Mouse (Mus musculus): ENCODE data around the gene L1cam.

The L1cam gene

DNA sequence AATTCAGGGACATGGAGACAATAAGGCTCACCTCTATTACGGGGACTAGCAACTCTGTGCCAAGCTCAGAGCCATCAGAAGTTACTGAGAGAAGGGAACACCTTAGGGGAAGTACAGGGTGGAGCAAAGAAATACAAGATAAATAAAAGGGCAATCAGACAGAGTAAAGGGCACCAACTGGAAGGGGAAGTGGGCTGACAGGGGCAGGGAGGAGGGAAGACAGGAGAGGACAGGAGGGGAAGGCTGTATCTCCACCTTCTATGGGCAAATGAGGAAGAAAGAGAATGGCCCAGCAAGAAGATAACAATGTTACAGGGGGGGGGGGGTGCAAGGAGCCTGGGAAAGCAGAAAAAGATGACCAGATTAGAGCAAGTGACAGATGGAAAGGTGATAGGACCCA lies 18.9 kb downstream of the L1cam start:
- no peak for DNase-seq (ENCODE audit: low spot score)

DNA sequence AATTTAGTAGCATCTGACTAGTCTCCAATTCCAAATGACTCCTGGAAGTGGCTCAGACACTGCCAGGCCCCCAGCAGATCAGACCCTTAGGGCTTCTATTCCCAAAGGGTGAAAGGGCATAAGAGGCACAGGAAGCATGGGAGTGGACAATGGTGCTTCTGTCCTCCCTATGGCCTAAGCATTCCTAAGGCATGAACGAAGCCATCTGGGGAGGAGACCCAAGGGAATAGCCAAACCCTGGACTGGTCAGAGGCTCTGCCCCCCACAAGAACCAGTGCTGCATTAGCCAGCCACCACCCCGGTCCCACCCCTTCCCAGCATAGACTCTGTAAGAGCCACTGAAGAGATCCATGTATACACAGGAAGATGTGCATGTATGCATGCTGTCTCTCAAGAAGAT lies 20.0 kb downstream of the L1cam start:
- no peak for DNase-seq (ENCODE audit: low spot score)

DNA sequence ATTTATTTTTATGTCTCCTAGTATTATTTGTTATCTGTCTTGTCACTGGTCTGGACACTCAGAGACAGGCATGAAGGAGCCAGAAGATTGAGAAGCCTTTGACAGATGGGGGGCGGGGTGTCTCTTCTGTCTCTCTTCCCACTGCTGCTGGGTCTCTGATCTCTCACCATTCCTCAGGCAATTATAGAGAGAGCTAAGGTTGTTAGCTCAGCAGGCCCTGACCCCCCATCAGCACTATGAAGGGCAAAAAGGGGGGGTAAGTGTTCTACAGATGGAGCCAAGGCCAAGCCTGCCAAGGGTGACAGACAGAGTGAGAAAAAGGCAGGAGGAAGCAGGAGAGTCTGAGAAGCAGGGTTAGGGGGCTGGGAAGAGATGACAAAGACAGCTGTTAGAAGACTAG lies 23.9 kb downstream of the L1cam start:
- no peak for DNase-seq (ENCODE audit: low spot score)

DNA sequence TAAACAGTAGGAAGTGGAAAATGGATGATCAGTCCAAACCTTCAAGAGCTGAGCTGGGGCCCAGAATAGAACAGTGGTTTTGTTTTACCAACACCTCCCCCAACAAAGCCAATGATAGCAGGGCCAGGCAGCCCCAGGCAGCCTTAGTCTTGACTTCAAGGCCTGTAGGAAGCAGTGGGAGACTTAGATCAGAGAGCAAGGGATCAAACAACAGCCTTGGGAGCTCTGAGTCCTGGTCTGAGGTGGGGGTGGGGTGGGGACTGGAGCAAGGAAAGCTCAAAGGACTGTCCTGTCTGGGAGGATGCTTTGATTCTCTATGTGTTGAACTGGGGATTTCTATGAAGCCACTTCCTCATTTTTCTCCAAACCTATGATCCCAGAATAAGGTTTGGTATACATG lies 24.4 kb downstream of the L1cam start:
- DNase-seq (ENCODE audit: low spot score) = no peak

DNA sequence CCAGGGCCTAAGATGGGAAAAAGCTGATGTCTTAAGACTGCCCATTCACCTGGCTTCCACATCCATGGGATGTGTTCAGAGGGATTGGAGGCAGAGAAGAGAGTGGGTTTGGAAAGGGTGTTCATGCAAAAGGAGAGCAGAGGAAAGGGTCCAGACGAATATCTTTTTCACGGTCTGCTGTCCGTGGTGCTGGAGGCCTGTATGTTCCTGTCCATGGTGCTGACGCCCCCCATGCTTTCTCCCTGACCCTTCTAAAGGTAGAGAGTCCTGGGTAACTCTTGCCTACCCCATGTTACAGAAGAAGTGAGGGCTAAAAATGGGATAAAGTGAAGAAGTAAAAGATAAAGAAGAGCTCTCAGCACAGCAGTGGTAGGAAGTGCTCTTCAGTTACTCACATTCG lies 26.6 kb downstream of the L1cam start:
- no peak for DNase-seq (ENCODE audit: low spot score)

DNA sequence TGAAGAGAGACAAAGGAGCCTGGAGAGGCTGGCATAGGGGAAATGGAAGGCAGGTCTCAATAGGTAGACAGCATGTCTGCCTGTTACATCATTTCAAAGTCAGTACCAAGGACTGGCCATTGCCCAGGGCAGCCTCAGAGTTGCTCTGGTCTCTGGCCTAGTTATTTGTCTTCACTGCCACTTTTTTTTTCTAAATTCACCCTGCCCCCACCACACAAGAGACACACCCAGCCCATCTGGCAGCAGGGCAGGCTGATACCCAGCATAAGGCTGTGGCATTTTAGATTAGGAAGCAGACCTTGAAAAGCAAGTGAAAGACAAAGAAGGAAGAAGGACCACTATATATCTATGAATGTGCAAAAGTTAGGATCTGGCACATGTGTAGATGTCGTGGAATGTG lies 28.1 kb downstream of the L1cam start:
- DNase-seq (ENCODE audit: low spot score) = no peak

DNA sequence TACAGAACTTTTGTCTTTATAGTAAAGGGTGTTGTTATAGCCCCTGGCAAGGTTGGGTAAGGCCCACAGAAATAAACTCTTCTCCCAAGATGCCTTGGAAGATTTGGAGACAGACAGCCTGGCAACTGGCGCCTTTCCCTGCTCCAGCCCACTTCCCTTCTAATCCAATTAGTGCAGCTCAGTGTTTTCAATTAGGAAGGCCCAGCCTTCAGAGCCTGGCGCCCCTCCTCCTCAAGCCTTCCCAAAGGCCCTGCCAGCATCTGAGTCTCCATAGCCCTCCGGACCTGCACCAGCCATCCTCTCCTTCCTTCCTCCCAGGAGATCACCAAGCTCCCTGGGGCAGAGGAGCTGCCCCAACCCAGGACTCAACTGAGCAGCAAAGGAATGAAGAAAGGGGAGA lies 28.6 kb downstream of the L1cam start:
- no peak for DNase-seq (ENCODE audit: low spot score)

DNA sequence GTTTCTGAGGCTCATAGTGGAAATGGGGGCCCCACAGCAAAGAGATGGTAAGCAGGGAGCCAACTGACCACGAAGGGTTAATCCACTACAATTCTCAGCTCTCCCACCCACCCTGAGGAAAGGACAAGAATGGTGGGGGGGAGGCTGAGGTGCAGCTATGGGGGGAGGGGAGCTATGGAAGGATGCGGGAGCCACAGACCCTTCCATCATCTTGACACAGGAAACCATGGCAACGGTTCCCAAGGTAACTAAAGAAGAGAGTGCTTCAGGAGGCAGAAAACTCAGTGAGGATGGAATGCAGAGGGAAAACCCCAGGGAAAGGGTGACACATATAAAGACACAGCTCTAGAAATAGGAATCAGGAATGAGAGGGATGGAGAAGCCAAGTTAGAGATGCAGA lies 31.2 kb downstream of the L1cam start:
- DNase-seq (ENCODE audit: low spot score) = no peak

DNA sequence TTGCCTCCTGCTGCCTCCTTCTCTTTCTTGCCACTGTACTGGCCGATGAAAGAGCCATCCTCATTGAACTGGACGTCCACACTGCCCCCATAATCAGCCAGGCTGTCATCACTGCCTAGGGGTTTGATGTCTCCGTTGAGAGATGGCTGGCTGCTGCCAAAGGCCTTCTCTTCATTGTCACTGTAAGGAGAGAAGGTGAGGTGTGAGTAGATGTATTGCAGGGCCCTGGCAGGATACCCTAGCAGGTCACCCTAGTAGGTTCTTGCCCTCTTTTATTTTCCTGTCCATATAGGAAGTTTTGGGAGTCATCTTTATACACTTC lies 40.9 kb downstream of the L1cam start:
- no peak for DNase-seq (ENCODE audit: low spot score)

DNA sequence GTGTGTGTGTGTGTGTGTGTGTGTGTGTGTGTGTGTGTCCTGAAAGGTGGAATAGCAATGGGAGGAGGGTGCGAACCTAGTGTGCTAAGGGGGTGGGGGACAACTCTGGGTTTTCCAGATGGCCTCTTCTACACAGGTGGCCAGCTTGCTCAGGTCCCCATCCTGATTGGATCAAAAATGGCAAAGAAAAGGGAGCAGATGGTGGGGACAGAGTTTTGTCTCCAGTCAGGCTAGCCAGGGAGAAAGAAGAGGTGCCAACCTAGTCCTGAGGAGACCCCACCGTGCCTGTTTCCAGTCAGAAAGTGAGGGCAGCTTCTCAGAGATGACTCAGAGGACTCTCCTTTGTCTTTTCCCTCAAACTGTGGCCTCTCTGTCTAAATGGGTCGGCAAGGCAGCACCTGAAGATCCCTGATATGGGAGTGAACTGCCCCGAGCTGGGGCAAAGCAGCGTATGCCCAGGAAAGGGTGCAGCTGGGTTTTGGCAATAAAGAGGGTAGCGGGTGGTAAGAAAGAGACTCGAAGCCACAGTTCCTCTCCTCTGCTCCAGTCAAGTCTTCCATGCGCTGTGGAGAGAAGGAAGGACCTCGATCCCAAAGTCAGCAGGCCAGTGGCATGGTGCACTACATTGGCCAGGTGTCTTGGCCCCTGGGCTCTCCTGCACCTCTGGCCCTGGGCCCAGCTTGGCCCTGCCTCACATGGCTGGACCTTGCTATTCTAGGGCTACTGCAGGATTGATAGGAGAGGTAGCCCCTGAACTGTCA lies 41.4 kb downstream of the L1cam start:
- DNase-seq (ENCODE audit: low spot score) = no peak

DNA sequence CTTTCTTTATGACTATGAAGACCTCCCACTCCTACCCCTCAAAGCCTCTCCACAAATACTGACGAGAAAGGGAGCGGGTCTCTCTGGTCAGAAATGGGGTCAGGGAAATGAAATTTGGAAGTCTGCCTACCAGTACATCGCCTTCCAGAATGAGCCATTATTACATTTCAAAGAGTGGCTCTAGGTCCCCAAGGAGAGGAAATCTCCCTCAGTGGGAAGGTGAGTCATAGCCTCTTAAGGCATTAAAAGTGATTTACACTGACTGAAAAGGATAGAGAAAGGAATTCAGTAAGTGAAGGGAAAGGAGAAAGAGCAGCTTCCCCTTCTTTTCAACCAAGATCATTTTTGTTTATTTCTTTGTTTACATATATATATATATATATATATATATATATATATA lies 59.2 kb downstream of the L1cam start:
- DNase-seq (ENCODE audit: low spot score) = no peak

DNA sequence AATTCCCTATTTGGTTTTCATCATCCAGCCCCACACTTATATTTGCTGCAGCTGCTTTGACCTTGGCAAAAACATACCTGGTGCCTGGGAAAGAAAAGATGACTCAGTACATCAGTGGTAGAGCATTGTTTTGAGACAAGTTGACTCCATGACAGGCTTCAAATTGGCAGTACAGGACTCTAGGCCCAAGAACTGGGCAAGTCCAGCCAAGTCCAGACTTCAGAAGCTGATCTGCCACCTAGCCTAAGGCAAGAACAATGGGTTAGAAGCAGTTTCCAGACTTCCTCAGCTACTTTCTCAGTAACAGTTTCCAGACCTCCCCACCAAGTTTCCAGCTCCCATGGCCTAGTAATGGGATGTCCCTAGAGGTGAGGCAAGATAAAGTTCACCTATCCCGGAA lies 60.2 kb downstream of the L1cam start:
- no peak for DNase-seq (ENCODE audit: low spot score)

DNA sequence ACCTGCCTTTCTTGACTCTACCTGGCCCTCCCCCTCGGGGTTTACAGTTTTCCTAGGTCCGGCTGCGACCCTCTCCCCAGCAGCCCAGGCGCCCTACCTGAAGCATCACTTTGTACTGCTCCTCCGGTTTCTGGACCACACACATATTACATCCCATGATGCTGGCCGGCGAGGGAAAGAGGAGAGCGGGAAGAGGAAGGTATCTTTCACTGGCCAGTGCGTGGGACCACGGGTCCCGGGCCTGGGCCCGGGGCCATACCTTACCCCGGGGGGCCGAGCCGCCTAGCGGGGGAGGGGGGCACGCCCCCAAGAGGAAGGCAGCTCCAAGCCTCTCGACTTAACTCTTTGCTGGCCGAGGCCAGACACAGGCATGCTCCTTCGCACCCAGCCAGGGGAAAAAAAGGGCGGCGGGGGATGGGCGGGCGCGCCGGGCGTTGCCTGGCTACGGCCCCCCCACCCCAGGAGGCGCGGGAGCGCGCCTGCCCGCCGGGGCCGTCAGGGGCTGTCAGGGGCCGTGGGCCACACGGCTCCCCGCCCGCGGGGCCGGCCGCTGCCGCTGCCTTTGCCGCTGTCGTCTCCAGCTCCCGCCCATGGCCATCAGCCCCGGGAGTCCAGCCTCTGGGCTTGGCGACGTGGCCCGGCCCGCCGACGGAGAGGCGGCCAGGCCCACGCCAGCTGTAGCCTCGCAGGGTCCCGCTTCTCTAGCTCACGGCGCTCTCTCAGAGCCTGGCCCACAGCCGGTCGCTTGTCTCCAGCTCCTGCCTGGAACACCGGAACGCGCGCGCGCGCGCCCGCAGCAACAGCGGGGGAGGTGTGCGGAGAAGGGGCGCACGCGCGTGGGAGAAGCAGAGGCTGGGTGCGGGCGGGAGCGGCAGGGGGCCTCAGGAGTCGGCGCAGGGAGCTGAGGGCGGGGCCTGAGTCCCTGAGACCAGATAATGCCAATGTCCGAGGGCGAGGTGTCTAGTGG lies 71.4 kb downstream of the L1cam start, which contains the start of gene Pdzd4:
Gene Pdzd4 (minus strand): TSS at position 785 of the 967 bp plus-strand sequence.
- peak; percentile 36 for DNase-seq (ENCODE audit: low spot score)

DNA sequence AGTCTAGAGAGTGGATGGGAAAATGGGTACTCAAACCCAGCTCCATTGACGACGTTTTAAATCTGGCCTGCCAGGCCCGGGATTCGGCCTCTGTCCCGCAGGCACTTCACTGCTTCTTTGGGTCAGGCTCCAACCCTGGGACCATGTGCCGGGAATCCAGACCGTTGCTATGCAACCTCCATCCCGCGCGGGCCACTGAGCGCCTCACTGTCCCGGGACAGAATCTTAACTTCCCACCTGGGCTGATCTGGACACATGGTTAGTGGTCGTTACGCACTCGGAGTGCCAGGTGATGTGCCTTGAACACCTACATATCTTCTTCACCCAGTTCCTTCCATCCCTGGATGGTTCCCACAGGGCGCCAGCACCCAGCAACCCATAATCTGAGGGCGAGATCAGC lies 72.2 kb downstream of the L1cam start:
- no peak for DNase-seq (ENCODE audit: low spot score)

DNA sequence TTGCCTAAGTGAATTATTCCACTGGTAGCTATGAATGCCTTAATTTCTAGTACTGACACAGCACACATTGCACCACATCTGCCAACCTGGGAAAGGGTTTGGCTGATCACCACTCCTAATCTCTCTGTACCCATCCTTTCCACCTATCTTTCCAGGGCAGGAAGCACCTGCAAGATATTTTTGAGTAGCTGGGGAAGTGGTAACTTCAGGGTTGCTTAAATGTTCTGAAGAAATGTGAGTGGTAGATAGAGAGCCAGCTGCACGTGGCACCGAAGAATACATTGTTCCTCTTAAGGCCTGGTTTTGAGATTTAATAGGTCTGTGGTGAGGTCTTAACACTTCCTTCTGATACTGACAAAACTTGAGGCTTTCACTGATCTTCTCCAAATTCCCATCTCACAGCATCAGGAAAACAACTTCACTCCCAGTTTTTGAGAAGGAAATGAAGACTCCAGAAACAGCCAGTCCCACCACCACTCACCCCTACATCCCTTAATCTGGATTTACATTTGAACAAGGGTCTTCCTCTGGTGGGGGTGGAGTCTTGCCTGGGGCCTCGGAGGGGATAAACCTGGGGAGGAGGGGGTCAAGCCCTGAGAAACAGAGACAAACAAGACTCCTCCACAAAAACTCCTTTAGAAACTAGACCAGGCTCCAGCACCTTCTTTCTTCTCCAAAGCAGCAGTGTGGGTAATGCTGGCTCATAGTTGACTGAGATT lies 79.2 kb downstream of the L1cam start:
- DNase-seq (ENCODE audit: low spot score) = no peak

DNA sequence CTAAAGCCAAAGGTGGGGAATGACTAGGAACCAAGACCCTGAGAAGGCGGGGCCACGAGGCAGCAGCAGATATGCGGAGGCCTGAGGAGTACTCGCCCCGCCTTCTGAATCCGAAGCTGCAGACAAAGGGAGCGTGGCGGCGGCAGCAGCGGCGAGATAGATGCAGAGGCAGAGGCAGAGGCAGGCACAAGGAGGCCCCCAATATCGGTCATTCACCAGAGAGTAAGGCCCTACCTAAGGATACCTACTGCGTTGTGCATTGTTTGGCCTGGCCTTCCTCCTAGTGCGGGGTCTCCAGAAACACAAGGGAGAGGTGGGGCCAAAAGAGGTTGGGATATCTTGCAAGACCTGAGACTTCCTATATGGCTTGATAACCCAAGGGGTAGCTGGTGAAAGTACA lies 80.8 kb downstream of the L1cam start:
- DNase-seq (ENCODE audit: low spot score) = no peak

DNA sequence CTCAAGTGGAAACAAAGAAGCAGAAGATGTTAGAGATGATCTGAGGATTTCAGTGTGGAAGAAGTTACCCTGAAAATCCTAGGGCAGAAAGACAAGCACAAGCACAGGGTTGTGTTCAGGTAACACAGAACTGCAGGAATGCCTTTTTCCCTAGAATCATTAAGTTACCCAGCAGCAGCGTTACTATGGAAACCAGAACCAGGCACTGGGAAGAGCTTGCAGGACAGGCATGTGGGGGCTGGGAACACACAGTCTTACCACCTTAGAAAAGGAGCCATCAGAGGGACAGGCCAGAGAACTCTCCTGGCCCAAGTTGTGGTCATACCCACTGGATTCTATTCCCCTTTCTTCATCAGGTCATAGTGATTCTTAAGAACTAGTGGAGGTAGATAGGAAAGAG lies 90.1 kb downstream of the L1cam start:
- no peak for DNase-seq (ENCODE audit: low spot score)
